Mouse (Mus musculus): ENCODE data around the gene Poc1b. TPM values are rescaled to one million over a fixed set of nuclear protein-coding genes. Genes with fewer than 3 reads are reported as not detected.
A peak's percentile ranks its signal among the peaks of the same experiment; 100 is the strongest.

The Poc1b gene
- polyA plus RNA-seq, 1 experiment from 2014 or later: 33.5 TPM

DNA sequence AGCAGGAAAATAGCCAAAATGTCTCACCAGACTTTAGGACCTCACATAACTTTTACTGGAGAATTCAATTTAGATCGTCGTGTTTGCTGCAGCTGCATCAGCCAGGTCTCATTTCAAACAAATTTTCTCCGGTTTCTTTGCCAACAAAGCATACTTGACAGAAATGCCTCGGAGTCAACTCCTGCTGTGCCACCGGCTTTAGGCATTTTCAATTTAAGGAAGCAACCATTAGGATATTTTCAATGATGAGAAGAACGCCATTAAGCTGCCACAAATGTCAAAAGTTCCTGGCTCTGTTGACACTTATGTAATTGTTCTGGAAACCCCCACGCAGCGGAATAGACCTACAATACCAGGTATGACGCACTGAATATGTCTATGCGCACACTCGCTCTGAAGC, 131.7 kb downstream of the Poc1b start:
- no peak for TF ChIP-seq CTCF (IDR thresholded peaks at IDR 0.05; ENCODE audit: low read depth)
- no peak overlapping the region for H3K4me3 ChIP-seq (ENCODE audit: low read depth, low read length)
- no peak overlapping the region for H3K9ac ChIP-seq
- ATAC-seq (ENCODE audit: insufficient read depth) (no peak), DNase-seq (no peak)
- 73% methylated on average over 11 of the region's 11 CpGs for WGBS
- H3K27me3 ChIP-seq (ENCODE audit: insufficient read depth, low read length): no peaks in the 10 kb centered on the region
- H3K9me3 ChIP-seq (ENCODE audit: low read depth, low read length): no peaks in the 10 kb centered on the region
- H3K27ac ChIP-seq (ENCODE audit: low read depth): no peak overlapping the region
- no peaks in the 10 kb centered on the region for H3K36me3 ChIP-seq (ENCODE audit: insufficient read depth)
- H3K4me1 ChIP-seq (ENCODE audit: insufficient read depth): peaks cover 14% of the 10 kb centered on the region
- H3K4me2 ChIP-seq: no peak overlapping the region

- H3K9ac ChIP-seq: no peak overlapping the region
- DNase-seq (no peak), ATAC-seq (ENCODE audit: insufficient read depth) (no peak)
- peak overlapping the region; percentile 44 for H3K4me2 ChIP-seq
- H3K9me3 ChIP-seq (ENCODE audit: low read depth, low read length): no peaks in the 10 kb centered on the region
- H3K27me3 ChIP-seq (ENCODE audit: insufficient read depth, low read length): no peaks in the 10 kb centered on the region
- 59% methylated on average over 7 of the region's 7 CpGs for WGBS
- no peak overlapping the region for H3K4me3 ChIP-seq (ENCODE audit: low read depth, low read length)
- no peaks in the 10 kb centered on the region for H3K36me3 ChIP-seq (ENCODE audit: insufficient read depth)
- peak overlapping the region; percentile 69 for H3K27ac ChIP-seq (ENCODE audit: low read depth)
- no peak for TF ChIP-seq CTCF (IDR thresholded peaks at IDR 0.05; ENCODE audit: low read depth)
- peaks cover 22% of the 10 kb centered on the region for H3K4me1 ChIP-seq (ENCODE audit: insufficient read depth)
These were observed 134.5 kb downstream of the Poc1b start for GRCm38 (mm10) chr10:99241284-99241828.

- peaks cover 22% of the 10 kb centered on the region for H3K4me1 ChIP-seq (ENCODE audit: insufficient read depth)
- peak overlapping the region; percentile 44 for H3K4me2 ChIP-seq
- DNase-seq: peak; percentile 66
- no peaks in the 10 kb centered on the region for H3K9me3 ChIP-seq (ENCODE audit: low read depth, low read length)
- H3K27ac ChIP-seq (ENCODE audit: low read depth): peak overlapping the region; percentile 79
- no peaks in the 10 kb centered on the region for H3K36me3 ChIP-seq (ENCODE audit: insufficient read depth)
- no peak for TF ChIP-seq CTCF (IDR thresholded peaks at IDR 0.05; ENCODE audit: low read depth)
- 20% methylated on average over 16 of the region's 16 CpGs for WGBS
- ATAC-seq (ENCODE audit: insufficient read depth): peak; percentile 50
- no peak overlapping the region for H3K9ac ChIP-seq
- no peaks in the 10 kb centered on the region for H3K27me3 ChIP-seq (ENCODE audit: insufficient read depth, low read length)
- no peak overlapping the region for H3K4me3 ChIP-seq (ENCODE audit: low read depth, low read length)
These were observed 135.2 kb downstream of the Poc1b start for GRCm38 (mm10) chr10:99241829-99242711.

DNA sequence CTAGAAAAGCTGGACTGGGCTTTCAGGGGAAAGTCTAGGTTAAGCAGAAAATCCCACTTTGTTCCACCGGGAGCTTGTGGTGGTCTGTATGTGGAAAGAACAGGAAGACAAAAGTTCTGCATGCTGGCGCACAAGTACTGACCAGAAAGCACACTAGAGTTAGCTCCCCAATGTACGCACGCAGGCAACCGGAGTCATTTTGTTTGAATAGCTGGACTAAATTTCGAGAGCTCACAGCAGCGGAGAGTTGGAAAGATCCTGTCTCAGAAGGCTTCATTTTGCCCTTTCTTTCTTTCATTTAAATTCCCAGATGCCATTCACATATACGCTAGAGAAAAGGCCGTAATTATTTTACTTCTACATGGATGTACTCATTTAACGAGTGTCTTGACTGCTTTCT, 135.9 kb downstream of the Poc1b start:
- Histone ChIP-seq H3K4me2 (no peak overlapping the region), H3K4me1 (ENCODE audit: insufficient read depth) (peaks cover 22% of the 10 kb centered on the region), H3K4me3 (ENCODE audit: low read depth, low read length) (no peak overlapping the region), H3K27ac (ENCODE audit: low read depth) (peak overlapping the region; percentile 79), H3K36me3 (ENCODE audit: insufficient read depth) (no peaks in the 10 kb centered on the region), H3K27me3 (ENCODE audit: insufficient read depth, low read length) (no peaks in the 10 kb centered on the region), H3K9ac (no peak overlapping the region), H3K9me3 (ENCODE audit: low read depth, low read length) (no peaks in the 10 kb centered on the region)
- DNase-seq (no peak), ATAC-seq (ENCODE audit: insufficient read depth) (no peak)
- WGBS: 65% methylated on average over 10 of the region's 10 CpGs
- no peak for TF ChIP-seq CTCF (IDR thresholded peaks at IDR 0.05; ENCODE audit: low read depth)

DNA sequence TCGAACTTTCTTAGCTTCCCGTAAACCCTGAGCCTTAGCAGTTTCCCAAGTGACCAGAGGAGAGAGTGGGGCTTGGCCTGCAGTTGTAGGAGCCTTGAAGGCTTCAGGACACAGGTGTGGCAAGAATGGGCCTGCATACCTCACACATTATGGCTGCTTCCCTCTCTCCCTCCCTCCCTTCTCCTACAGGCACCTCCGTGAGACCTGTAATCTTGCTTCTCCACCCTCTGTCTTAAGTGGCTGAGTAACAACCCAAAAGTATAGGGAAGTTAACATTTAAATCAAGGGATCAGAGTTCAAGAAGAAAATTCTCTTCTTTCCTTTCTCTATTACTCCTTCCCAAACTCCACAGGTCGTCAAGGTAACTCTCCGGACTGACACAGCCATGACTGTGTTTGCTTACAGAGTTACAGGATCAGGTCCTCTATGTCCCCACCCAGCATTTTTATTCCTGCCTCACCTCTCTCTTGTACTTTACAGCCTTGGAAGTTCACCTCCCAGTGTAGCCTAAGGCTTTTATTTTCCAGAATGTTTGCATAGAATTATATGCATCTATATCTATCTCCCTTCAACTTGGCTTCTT, 137.2 kb downstream of the Poc1b start:
- H3K4me2 ChIP-seq: no peak overlapping the region
- ATAC-seq (ENCODE audit: insufficient read depth): no peak
- H3K4me3 ChIP-seq (ENCODE audit: low read depth, low read length): no peak overlapping the region
- DNase-seq: no peak
- H3K4me1 ChIP-seq (ENCODE audit: insufficient read depth): peaks cover 22% of the 10 kb centered on the region
- TF ChIP-seq CTCF (IDR thresholded peaks at IDR 0.05; ENCODE audit: low read depth): no peak
- WGBS: 50% methylated on average over 5 of the region's 5 CpGs
- H3K9me3 ChIP-seq (ENCODE audit: low read depth, low read length): no peaks in the 10 kb centered on the region
- H3K27me3 ChIP-seq (ENCODE audit: insufficient read depth, low read length): no peaks in the 10 kb centered on the region
- no peak overlapping the region for H3K9ac ChIP-seq
- no peaks in the 10 kb centered on the region for H3K36me3 ChIP-seq (ENCODE audit: insufficient read depth)
- H3K27ac ChIP-seq (ENCODE audit: low read depth): peak overlapping the region; percentile 59; the same call in 1 of the 2 replicates

DNA sequence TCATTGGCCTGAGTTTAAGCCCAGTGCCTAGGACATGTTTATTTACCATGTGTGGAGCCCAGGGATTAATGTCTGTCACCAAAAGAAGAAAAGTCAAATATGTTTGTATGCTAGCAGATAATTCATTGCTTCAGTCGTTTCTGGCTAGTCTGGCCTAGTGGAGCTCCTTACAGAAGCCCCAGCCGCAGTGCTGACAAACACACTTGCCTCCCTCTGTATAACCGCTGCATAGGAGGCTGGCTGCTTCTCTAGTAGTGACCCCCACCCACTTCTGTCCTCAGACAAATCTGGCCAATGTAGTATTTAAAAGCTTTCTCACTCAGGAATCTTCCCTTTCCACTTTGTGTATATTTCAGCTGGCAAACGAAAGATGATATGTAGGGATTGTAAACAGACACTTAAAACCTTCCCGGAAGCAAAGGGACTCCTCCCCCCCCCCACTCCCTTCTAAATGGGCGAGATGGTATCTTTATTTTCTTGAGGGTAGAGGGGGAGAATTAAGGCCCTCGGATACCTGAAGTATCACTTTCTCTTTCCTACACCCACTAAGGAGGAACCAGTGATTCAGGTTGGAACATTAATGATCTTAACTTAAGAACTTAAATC, 137.9 kb downstream of the Poc1b start:
- no peak overlapping the region for H3K9ac ChIP-seq
- no peaks in the 10 kb centered on the region for H3K9me3 ChIP-seq (ENCODE audit: low read depth, low read length)
- no peak overlapping the region for H3K4me3 ChIP-seq (ENCODE audit: low read depth, low read length)
- no peak for TF ChIP-seq CTCF (IDR thresholded peaks at IDR 0.05; ENCODE audit: low read depth)
- ATAC-seq (ENCODE audit: insufficient read depth) (peak; percentile 37; the same call in 1 of the 2 replicates), DNase-seq (peak; percentile 48)
- no peaks in the 10 kb centered on the region for H3K36me3 ChIP-seq (ENCODE audit: insufficient read depth)
- 0 out of 2 replicates have a peak overlapping the region, but pooled peaks have one; percentile 12 for H3K4me2 ChIP-seq
- peak overlapping the region; percentile 59; the same call in 1 of the 2 replicates for H3K27ac ChIP-seq (ENCODE audit: low read depth)
- no peaks in the 10 kb centered on the region for H3K27me3 ChIP-seq (ENCODE audit: insufficient read depth, low read length)
- peaks cover 22% of the 10 kb centered on the region for H3K4me1 ChIP-seq (ENCODE audit: insufficient read depth)
- 9% methylated on average over 7 of the region's 7 CpGs for WGBS
